Mouse (Mus musculus) mouse trophoblast stem cell (cell line): Measurements from ENCODE around the gene Klc1.

Source experiments
- in situ Hi-C, 2 experiments: fragments of 300-500 bp; cut with MseI, MboI; formaldehyde crosslinking; loops; 2 replicates in 1 of 2; 3 replicates in 1 of 2; pipeline ENCODE4 v1.15.1; 2025

Gene Klc1

GRCm38 (mm10) chr12:111812611-111813010 lies 54.0 kb downstream of the Klc1 start:
- in situ Hi-C loops, result no loop called here

GRCm38 (mm10) chr12:111813111-111813765 lies 54.6 kb downstream of the Klc1 start:
- in situ Hi-C loops, result no loop called here

- in situ Hi-C loops, result no loop called here
Observed at GRCm38 (mm10) chr12:111813766-111814617, 55.3 kb downstream of the Klc1 start, which contains the start of the genes Xrcc3 and Zfyve21. Xrcc3 (minus strand) TSS chr12:111813873. Zfyve21 (plus strand) TSS chr12:111814170.

- in situ Hi-C loops, result no loop called here
Observed at GRCm38 (mm10) chr12:111814769-111815762, 56.4 kb downstream of the Klc1 start.

GRCm38 (mm10) chr12:111816528-111816927 lies 57.9 kb downstream of the Klc1 start:
- in situ Hi-C loops, result no loop called here

GRCm38 (mm10) chr12:111816967-111817366 lies 58.3 kb downstream of the Klc1 start:
- in situ Hi-C loops, result no loop called here

GRCm38 (mm10) chr12:111817991-111818390 lies 59.3 kb downstream of the Klc1 start:
- in situ Hi-C loops, result no loop called here

- in situ Hi-C loops, result no loop called here
Observed at GRCm38 (mm10) chr12:111819936-111820335, 61.3 kb downstream of the Klc1 start.

GRCm38 (mm10) chr12:111820708-111821107 lies 62.1 kb downstream of the Klc1 start:
- in situ Hi-C loops, result no loop called here

- in situ Hi-C loops, result no loop called here
Observed at GRCm38 (mm10) chr12:111821931-111822330, 63.3 kb downstream of the Klc1 start.

GRCm38 (mm10) chr12:111827556-111827955 lies 68.9 kb downstream of the Klc1 start:
- in situ Hi-C loops, result no loop called here

- in situ Hi-C loops, result no loop called here
Observed at GRCm38 (mm10) chr12:111829447-111829846, 70.8 kb downstream of the Klc1 start.

- in situ Hi-C loops, result no loop called here
Observed at GRCm38 (mm10) chr12:111829954-111830353, 71.3 kb downstream of the Klc1 start.

- in situ Hi-C loops, result no loop called here
Observed at GRCm38 (mm10) chr12:111830375-111830774, 71.7 kb downstream of the Klc1 start.

GRCm38 (mm10) chr12:111832643-111833042 lies 74.0 kb downstream of the Klc1 start:
- in situ Hi-C loops, result no loop called here

GRCm38 (mm10) chr12:111833457-111833856 lies 74.8 kb downstream of the Klc1 start:
- in situ Hi-C loops, result no loop called here

- in situ Hi-C loops, result no loop called here
Observed at GRCm38 (mm10) chr12:111842565-111843433, 84.2 kb downstream of the Klc1 start.

GRCm38 (mm10) chr12:111843470-111843869 lies 84.8 kb downstream of the Klc1 start:
- in situ Hi-C loops, result no loop called here

GRCm38 (mm10) chr12:111845953-111846352 lies 87.3 kb downstream of the Klc1 start:
- in situ Hi-C loops, result no loop called here

GRCm38 (mm10) chr12:111846815-111847214 lies 88.2 kb downstream of the Klc1 start:
- in situ Hi-C loops, result no loop called here
